Mouse (Mus musculus): ENCODE data around the gene Cfdp1.

- TF ChIP-seq CTCF (IDR thresholded peaks at IDR 0.05; ENCODE audit: borderline replicate concordance, insufficient read depth, low read length) (no peak), POLR2A (IDR thresholded peaks at IDR 0.05; ENCODE audit: low read depth, low read length) (no peak)
Observed at GRCm38 (mm10) chr8:111888091-111888650, 34.1 kb upstream of the Cfdp1 start.
